Mouse (Mus musculus): ENCODE data around the gene Megf11. TPM values are rescaled to one million over a fixed set of nuclear protein-coding genes. Genes with fewer than 3 reads are reported as not detected.

Gene Megf11
- 0.35 and 0.53 TPM in 2 replicates for polyA plus RNA-seq (2012; rRNA removed)

GRCm38 (mm10) chr9:64385511-64386465, at the start of gene Megf11:
Gene Megf11, plus strand, starts transcription at chr9:64385626.

GRCm38 (mm10) chr9:64341254-64341566, 44.2 kb upstream of the Megf11 start, which contains the start of gene Dis3l:
Gene Dis3l, minus strand, starts transcription at chr9:64341288.

DNA sequence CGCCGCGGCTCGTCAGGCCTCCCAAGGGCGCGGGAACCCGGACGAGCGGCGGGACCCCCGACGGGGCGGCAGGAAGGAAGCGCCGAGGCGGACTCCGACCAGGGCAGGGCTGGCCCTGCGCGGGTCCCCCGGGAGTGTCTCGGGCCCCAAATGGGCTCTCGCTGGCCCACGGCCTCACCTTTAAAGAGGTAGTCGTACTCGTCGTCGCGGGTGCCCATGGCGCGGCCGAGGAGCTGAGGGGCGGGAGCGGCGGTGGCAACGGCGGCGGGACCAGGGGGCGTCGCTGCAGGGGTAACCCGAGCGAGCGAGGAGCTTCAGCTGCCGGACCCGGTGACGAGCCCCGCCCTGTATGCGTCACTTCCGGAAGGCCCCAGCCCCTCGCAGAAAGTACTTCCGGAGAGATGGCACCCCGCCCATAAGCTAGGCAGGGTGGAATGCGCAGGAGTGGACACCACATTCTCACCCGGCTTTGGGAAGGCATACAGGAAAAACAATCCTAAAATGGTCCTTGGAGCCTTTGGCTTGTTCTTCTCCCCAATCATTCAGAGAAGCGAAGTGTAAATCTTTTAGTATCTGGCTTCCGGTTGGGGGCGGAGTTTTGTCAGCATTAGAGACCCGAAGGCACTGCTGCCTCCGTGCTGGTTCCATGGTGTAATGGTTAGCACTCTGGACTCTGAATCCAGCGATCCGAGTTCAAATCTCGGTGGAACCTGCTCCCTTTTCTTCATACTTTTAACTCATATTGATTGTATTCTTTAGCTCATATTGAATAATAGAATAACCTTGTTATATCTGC, 352.2 kb downstream of the Megf11 start, which contains the start of gene Rab11a:
TSS of gene Rab11a (minus strand) at position 353 of the 796 bp plus-strand sequence.

Other genes starting within 250 kb of the Megf11 start
- gene Zwilch, start 212.5 kb upstream of the Megf11 start, polyA plus RNA-seq (2012; rRNA removed), result 0.25 and 0.83 TPM in 2 replicates
- gene Rpl4, start 212.3 kb upstream of the Megf11 start, polyA plus RNA-seq (2012; rRNA removed), result 66.7 and 97.9 TPM in 2 replicates
- 1.4 and 1.6 TPM in 2 replicates for gene Snapc5, start 206.4 kb upstream of the Megf11 start, polyA plus RNA-seq (2012; rRNA removed)
- not detected in 2 replicates for gene Uchl4, start 150.4 kb upstream of the Megf11 start, polyA plus RNA-seq (2012; rRNA removed)
- 28.3 and 34.2 TPM in 2 replicates for gene Map2k1, start 132.0 kb upstream of the Megf11 start, polyA plus RNA-seq (2012; rRNA removed)
- 0.13 and 0.56 TPM in 2 replicates for gene Tipin, start 104.0 kb upstream of the Megf11 start, polyA plus RNA-seq (2012; rRNA removed)
- 12.5 and 19.2 TPM in 2 replicates for gene Dis3l, start 44.3 kb upstream of the Megf11 start, polyA plus RNA-seq (2012; rRNA removed)

Measured in stomach, adult 2 months (tissue).